Mouse (Mus musculus): ENCODE results near the gene Fam76a. TPM values are rescaled to one million over a fixed set of nuclear protein-coding genes. Genes with fewer than 3 reads are reported as not detected.
"Not testable (repeated sequence)": the region's sequence is repeated elsewhere in the genome, so short reads cannot be mapped to it uniquely, and the experiment has no call there.

Gene Fam76a
- total and polyA plus RNA-seq, 3 experiments, result 10.3 to 11.5 (median 10.8) TPM

DNA sequence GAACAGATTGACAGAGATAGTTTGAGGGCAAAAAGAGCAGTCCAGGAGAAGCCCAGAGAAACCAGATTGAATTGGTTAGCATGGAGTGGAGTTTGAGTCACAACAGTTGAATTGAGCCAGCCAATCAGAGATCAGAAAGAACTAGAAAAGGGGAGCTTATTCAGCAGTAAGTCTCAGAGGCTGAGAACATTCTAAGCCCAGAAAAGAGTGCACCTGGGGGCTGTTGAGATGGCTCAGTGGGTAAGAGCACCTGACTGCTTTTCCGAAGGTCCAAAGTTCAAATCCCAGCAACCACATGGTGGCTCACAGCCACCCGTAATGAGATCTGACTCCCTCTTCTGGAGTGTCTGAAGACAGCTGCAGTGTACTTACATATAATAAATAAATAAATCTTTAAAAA is 4.2 kb upstream of the Fam76a start:
- peak; percentile 70 for TF ChIP-seq TBP (conservative IDR thresholded peaks at IDR 0.05; ENCODE audit: low read depth, low read length)
- H3K36me3 ChIP-seq (replicated peaks in 1 of 2; ENCODE audit: control insufficient read depth in 1 of 2, insufficient read depth in 1 of 2, low read length in 1 of 2); dilution Hi-C loops (cut with MboI; ENCODE audit: extremely low pct_ligation_motif_present, extremely low pct_unique_long_range_greater_than_20kb, low sequenced_read_pairs); H3K4me2 ChIP-seq (ENCODE audit: insufficient read depth, low read depth, poor library complexity, severe bottlenecking); H3K9ac ChIP-seq (ENCODE audit: insufficient read depth, low read depth); H3K4me3 ChIP-seq (replicated peaks in 1 of 3; ENCODE audit: low read depth in 2 of 3, low read length in 2 of 3, poor library complexity in 1 of 3); H3K27ac ChIP-seq (ENCODE audit: insufficient read depth, low read depth); H3K79me2 ChIP-seq (replicated peaks; ENCODE audit: control insufficient read depth, extremely low read depth, insufficient read depth, poor library complexity, severe bottlenecking); H3K9me3 ChIP-seq (replicated peaks; ENCODE audit: low read length); DNase-seq (ENCODE audit: extremely low read depth): not testable (repeated sequence)
- in situ Hi-C loops (cut with MboI; ENCODE audit: low pct_ligation_motif_present, low pct_unique_long_range_greater_than_20kb, low sequenced_read_pairs), result loop anchor here (5.0 kb wide), 1 partner anchor 99 kb away; no protein-coding TSS in a partner anchor
- Histone ChIP-seq H3K4me1 (ENCODE audit: control insufficient read depth in 1 of 2, insufficient read depth in 2 of 2) (peaks cover 0 to 13% of the 10 kb centered on the region in 2 experiments; a peak in 2 of 4 replicates), H3K27me3 (replicated peaks) (peaks cover 17% of the 10 kb centered on the region)

- H3K9ac ChIP-seq (ENCODE audit: insufficient read depth, low read depth), result peak overlapping the region; percentile 82
- peak overlapping the region; percentile 91; the same call in 1 of the 2 replicates for H3K4me2 ChIP-seq (ENCODE audit: insufficient read depth, low read depth, poor library complexity, severe bottlenecking)
- no peak for DNase-seq (ENCODE audit: extremely low read depth)
Observed at GRCm38 (mm10) chr4:132922061-132922530, 262 bp downstream of the Fam76a start.

DNA sequence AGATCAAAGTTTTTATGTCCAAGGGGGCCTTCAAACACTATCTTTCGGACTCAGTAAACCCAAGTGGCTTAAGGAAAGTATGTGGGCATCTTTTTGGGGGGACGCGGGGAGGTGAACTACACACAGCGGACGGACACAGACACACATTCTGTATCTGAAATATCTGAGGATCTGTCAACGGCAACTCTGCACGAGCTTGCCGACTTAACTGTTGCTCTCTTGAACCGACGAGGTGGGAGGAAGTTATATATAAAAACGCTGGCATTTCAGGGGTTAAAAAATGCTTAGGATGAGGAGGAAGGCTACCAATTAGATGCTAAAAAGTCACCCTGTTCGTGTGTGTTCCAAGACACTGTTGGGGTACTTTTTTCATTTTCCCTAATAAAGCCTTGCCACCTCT is 870 bp downstream of the Fam76a start:
- no peak for TF ChIP-seq CHD1 (IDR thresholded peaks at IDR 0.05; ENCODE audit: low read depth, low read length)
- no peak for TF ChIP-seq ZNF384 (IDR thresholded peaks at IDR 0.05; ENCODE audit: low read depth, low read length)
- TF ChIP-seq E2F4 (IDR thresholded peaks at IDR 0.05; ENCODE audit: insufficient replicate concordance, low read depth, low read length), result no peak
- no peak for TF ChIP-seq SIN3A (IDR thresholded peaks at IDR 0.05; ENCODE audit: low read length)
- TF ChIP-seq MEF2A (IDR thresholded peaks at IDR 0.05; ENCODE audit: borderline replicate concordance, low read depth, low read length), result no peak
- TF ChIP-seq SMC3 (IDR thresholded peaks at IDR 0.05; ENCODE audit: low read depth, low read length), result no peak
- TF ChIP-seq MAZ (IDR thresholded peaks at IDR 0.05; ENCODE audit: low read depth, low read length), result no peak
- Histone ChIP-seq H3K27me3 (replicated peaks) (peaks cover 13% of the 10 kb centered on the region), H3K9me3 (replicated peaks; ENCODE audit: low read length) (no peaks in the 10 kb centered on the region), H3K4me1 (ENCODE audit: control insufficient read depth in 1 of 2, insufficient read depth in 2 of 2) (peaks cover 0 to 11% of the 10 kb centered on the region in 2 experiments; a peak in 2 of 4 replicates), H3K79me2 (replicated peaks; ENCODE audit: control insufficient read depth, extremely low read depth, insufficient read depth, poor library complexity, severe bottlenecking) (no peaks in the 10 kb centered on the region), H3K36me3 (replicated peaks in 1 of 2; ENCODE audit: control insufficient read depth in 1 of 2, insufficient read depth in 1 of 2, low read length in 1 of 2) (peaks cover 8 to 14% of the 10 kb centered on the region in 2 experiments), H3K9ac (ENCODE audit: insufficient read depth, low read depth) (peak overlapping the region; percentile 82), H3K4me3 (replicated peaks in 1 of 3; ENCODE audit: low read depth in 2 of 3, low read length in 2 of 3, poor library complexity in 1 of 3) (peak overlapping the region; percentile 67 to 98 (median 89)), H3K4me2 (ENCODE audit: insufficient read depth, low read depth, poor library complexity, severe bottlenecking) (peak overlapping the region; percentile 91), H3K27ac (ENCODE audit: insufficient read depth, low read depth) (no peak overlapping the region)
- in situ Hi-C loops (cut with MboI; ENCODE audit: low pct_ligation_motif_present, low pct_unique_long_range_greater_than_20kb, low sequenced_read_pairs), result no loop called here
- DNase-seq (ENCODE audit: extremely low read depth), result no peak
- dilution Hi-C loops (cut with MboI; ENCODE audit: extremely low pct_ligation_motif_present, extremely low pct_unique_long_range_greater_than_20kb, low sequenced_read_pairs), result no loop called here

More at GRCm38 (mm10) chr4:132922061-132922530, 262 bp downstream of the Fam76a start:
- peak overlapping the region; percentile 52 for H3K27ac ChIP-seq (ENCODE audit: insufficient read depth, low read depth)
- no peaks in the 10 kb centered on the region for H3K79me2 ChIP-seq (replicated peaks; ENCODE audit: control insufficient read depth, extremely low read depth, insufficient read depth, poor library complexity, severe bottlenecking)
- dilution Hi-C loops (cut with MboI; ENCODE audit: extremely low pct_ligation_motif_present, extremely low pct_unique_long_range_greater_than_20kb, low sequenced_read_pairs), result no loop called here
- peak overlapping the region; percentile 67 to 98 (median 89) for H3K4me3 ChIP-seq (replicated peaks in 1 of 3; ENCODE audit: low read depth in 2 of 3, low read length in 2 of 3, poor library complexity in 1 of 3)
- H3K36me3 ChIP-seq (replicated peaks in 1 of 2; ENCODE audit: control insufficient read depth in 1 of 2, insufficient read depth in 1 of 2, low read length in 1 of 2), result peaks cover 5 to 11% of the 10 kb centered on the region in 2 experiments
- peaks cover 13% of the 10 kb centered on the region for H3K27me3 ChIP-seq (replicated peaks)
- H3K4me1 ChIP-seq (ENCODE audit: control insufficient read depth in 1 of 2, insufficient read depth in 2 of 2), result peaks cover 0 to 11% of the 10 kb centered on the region in 2 experiments; a peak in 2 of 4 replicates
- peak; percentile 60; the same call in 1 of the 2 replicates for TF ChIP-seq SIN3A (IDR thresholded peaks at IDR 0.05; ENCODE audit: low read length)
- TF ChIP-seq BHLHE40 (IDR thresholded peaks at IDR 0.05; ENCODE audit: low read depth, low read length), result no peak
- TF ChIP-seq ELF1 (IDR thresholded peaks at IDR 0.05; ENCODE audit: low read depth, low read length), result no peak
- no peak for TF ChIP-seq GABPA (IDR thresholded peaks at IDR 0.05; ENCODE audit: insufficient replicate concordance, low read depth, low read length)
- no peak for TF ChIP-seq RCOR1 (conservative IDR thresholded peaks at IDR 0.05; ENCODE audit: low read depth, low read length)
- TF ChIP-seq HCFC1 (IDR thresholded peaks at IDR 0.05; ENCODE audit: low read depth, low read length), result no peak
- no peak for TF ChIP-seq ETS1 (conservative IDR thresholded peaks at IDR 0.05; ENCODE audit: low read depth, low read length)
- TF ChIP-seq TCF12 (IDR thresholded peaks at IDR 0.05; ENCODE audit: low read depth, low read length), result no peak
- in situ Hi-C loops (cut with MboI; ENCODE audit: low pct_ligation_motif_present, low pct_unique_long_range_greater_than_20kb, low sequenced_read_pairs), result no loop called here
- no peaks in the 10 kb centered on the region for H3K9me3 ChIP-seq (replicated peaks; ENCODE audit: low read length)

Data from CH12.LX (cell line).